Mouse (Mus musculus) layer of hippocampus, adult 9-11 months (tissue): ENCODE results near the gene Hid1.

Source experiments
- DNase-seq: peaks from one replicate; pipeline ENCODE4 v3.0.0; 2022

Gene Hid1

GRCm38 (mm10) chr11:115335223-115335622 lies 32.3 kb downstream of the Hid1 start:
- DNase-seq = no peak

GRCm38 (mm10) chr11:115334531-115334930 lies 33.0 kb downstream of the Hid1 start, which contains the start of gene Otop3:
Gene Otop3 (plus strand): TSS chr11:115334731.
- no peak for DNase-seq

- DNase-seq = no peak
Observed at GRCm38 (mm10) chr11:115329339-115329738, 38.2 kb downstream of the Hid1 start.

- DNase-seq = peak; percentile 28
Observed at GRCm38 (mm10) chr11:115326730-115327129, 40.8 kb downstream of the Hid1 start.

GRCm38 (mm10) chr11:115323354-115323753 lies 44.2 kb downstream of the Hid1 start:
- DNase-seq = no peak

GRCm38 (mm10) chr11:115321906-115322693 lies 45.5 kb downstream of the Hid1 start, which contains the start of gene Ush1g:
Gene Ush1g (minus strand): TSS chr11:115322041.
- DNase-seq = peak; percentile 28

GRCm38 (mm10) chr11:115319704-115320383 lies 47.7 kb downstream of the Hid1 start:
- DNase-seq = no peak

- no peak for DNase-seq
Observed at GRCm38 (mm10) chr11:115318245-115319027, 49.1 kb downstream of the Hid1 start.

GRCm38 (mm10) chr11:115317204-115317603 lies 50.4 kb downstream of the Hid1 start:
- no peak for DNase-seq

- no peak for DNase-seq
Observed at GRCm38 (mm10) chr11:115314249-115314648, 53.3 kb downstream of the Hid1 start.

- DNase-seq = no peak
Observed at GRCm38 (mm10) chr11:115308781-115309180, 58.8 kb downstream of the Hid1 start.

- no peak for DNase-seq
Observed at GRCm38 (mm10) chr11:115306863-115307262, 60.7 kb downstream of the Hid1 start, which contains the start of gene Otop2. Gene Otop2 (plus strand): TSS chr11:115307163.

GRCm38 (mm10) chr11:115303167-115303566 lies 64.4 kb downstream of the Hid1 start:
- DNase-seq = no peak

- DNase-seq = no peak
Observed at GRCm38 (mm10) chr11:115301351-115301750, 66.2 kb downstream of the Hid1 start.

GRCm38 (mm10) chr11:115300745-115301144 lies 66.8 kb downstream of the Hid1 start:
- no peak for DNase-seq

GRCm38 (mm10) chr11:115298160-115298559 lies 69.4 kb downstream of the Hid1 start:
- no peak for DNase-seq
